Mouse (Mus musculus) cortical plate, adult 2 months (tissue): Measurements from ENCODE around the gene Ppp2r3a.

Experiments
- CTCF ChIP-seq: fragments of 200-500 bp; IDR thresholded peaks from 2 replicates; pipeline ENCODE4 v1.5.1; 2011; ENCODE audit warnings: mild to moderate bottlenecking, control low read depth, low read length; ENCODE audit not compliant: insufficient read depth; ENCODE audit errors: extremely low read depth
- POLR2A ChIP-seq: fragments of 200-500 bp; IDR thresholded peaks from 2 replicates; pipeline ENCODE4 v1.6.1; 2011; ENCODE audit warnings: mild to moderate bottlenecking, low read length, control low read depth; ENCODE audit not compliant: insufficient read depth; ENCODE audit errors: extremely low read depth

- no peak for TF ChIP-seq POLR2A
- TF ChIP-seq CTCF = no peak
Observed at GRCm38 (mm10) chr9:101110013-101110412, 141.6 kb downstream of the Ppp2r3a start.
